Mouse (Mus musculus) liver, embryonic 14.5 days (tissue): ENCODE data around the gene Smc3.

Experiments
- CTCF ChIP-seq: IDR thresholded peaks from 2 replicates; pipeline ENCODE4 v1.5.1; 2016; ENCODE audit warnings: antibody characterized with exemption, low read depth, control low read depth
- EP300 ChIP-seq: IDR thresholded peaks from 2 replicates; pipeline ENCODE4 v1.6.1; 2016; ENCODE audit warnings: antibody characterized with exemption, low read depth

GRCm38 (mm10) chr19:53660722-53661420 lies 60.7 kb downstream of the Smc3 start:
- TF ChIP-seq EP300, result no peak
- no peak for TF ChIP-seq CTCF
